Mouse (Mus musculus): ENCODE measurements around the gene Fggy. TPM values are rescaled to one million over a fixed set of nuclear protein-coding genes. Genes with fewer than 3 reads are reported as not detected.

Gene Fggy
- polyA plus RNA-seq, 1 experiment = 10.8 TPM

DNA sequence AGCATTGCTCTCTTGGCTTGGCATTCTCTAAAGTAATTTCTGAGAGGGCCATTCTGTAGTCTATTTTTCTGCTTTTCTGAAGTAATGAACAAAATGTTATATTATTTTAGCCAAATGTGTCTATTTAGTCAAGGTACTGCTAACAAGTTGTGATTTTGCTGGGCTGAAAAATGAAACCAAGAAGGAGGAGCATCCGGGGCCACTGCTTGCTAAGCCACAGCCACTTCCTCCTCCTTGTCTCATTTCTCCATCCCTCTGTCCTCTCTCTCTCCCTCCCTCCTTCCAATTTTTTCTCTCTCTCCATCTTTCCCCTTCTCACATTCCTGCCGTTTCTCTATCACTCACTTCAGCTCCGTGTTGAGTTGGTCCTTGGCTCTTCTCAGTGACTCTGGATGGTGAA is 67.4 kb downstream of the Fggy start:
- Histone ChIP-seq H3K36me3 (ENCODE audit: control insufficient read depth, insufficient read depth) (no peaks in the 10 kb centered on the region), H3K27me3 (ENCODE audit: control insufficient read depth, insufficient read depth, insufficient read length) (no peaks in the 10 kb centered on the region), H3K79me2 (ENCODE audit: control insufficient read depth, insufficient read depth) (no peaks in the 10 kb centered on the region), H3K79me3 (ENCODE audit: low read depth) (no peaks in the 10 kb centered on the region), H3K4me3 (ENCODE audit: insufficient read depth, poor library complexity, severe bottlenecking) (no peak overlapping the region), H3ac (ENCODE audit: control insufficient read depth, insufficient read length, low read depth) (no peak overlapping the region)
- TF ChIP-seq MYOD1 (IDR thresholded peaks at IDR 0.05; ENCODE audit: control insufficient read depth, insufficient read length, low read depth) (no peak), USF1 (IDR thresholded peaks at IDR 0.05; ENCODE audit: low read depth) (no peak), CEBPB (IDR thresholded peaks at IDR 0.05; ENCODE audit: low read depth) (no peak), MAX (IDR thresholded peaks at IDR 0.05) (no peak), FOSL1 (IDR thresholded peaks at IDR 0.05; ENCODE audit: insufficient read depth, low read length, poor library complexity, severe bottlenecking) (no peak), CTCF (IDR thresholded peaks at IDR 0.05; ENCODE audit: control insufficient read depth, insufficient read depth, insufficient read length) (no peak), MYOG (IDR thresholded peaks at IDR 0.05; ENCODE audit: control insufficient read depth, extremely low read depth, insufficient read length) (no peak)

DNA sequence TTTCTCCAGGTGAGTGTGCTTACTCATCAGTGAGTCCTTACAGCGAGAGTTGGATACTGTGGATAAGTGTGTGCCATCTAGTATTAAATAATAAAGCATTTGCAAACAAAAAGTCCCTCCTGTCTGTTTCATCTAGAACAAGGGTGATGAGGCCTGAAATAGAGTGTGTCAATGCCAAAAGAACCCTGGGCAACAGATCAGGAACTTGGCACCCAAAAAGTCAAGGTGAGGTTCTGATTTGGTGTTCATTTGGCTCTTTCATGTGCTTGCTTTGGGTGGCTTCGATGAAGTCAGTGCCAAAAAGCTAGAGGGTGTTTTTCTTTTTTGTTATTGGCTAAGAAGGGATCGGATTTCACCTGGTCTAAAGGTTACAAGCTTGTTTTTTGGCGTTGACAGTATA is 68.3 kb downstream of the Fggy start:
- no peaks in the 10 kb centered on the region for H3K27me3 ChIP-seq (ENCODE audit: control insufficient read depth, insufficient read depth, insufficient read length)
- TF ChIP-seq USF1 (IDR thresholded peaks at IDR 0.05; ENCODE audit: low read depth) = no peak
- TF ChIP-seq MYOG (IDR thresholded peaks at IDR 0.05; ENCODE audit: control insufficient read depth, extremely low read depth, insufficient read length) = no peak
- no peak for TF ChIP-seq CEBPB (IDR thresholded peaks at IDR 0.05; ENCODE audit: low read depth)
- no peak for TF ChIP-seq CTCF (IDR thresholded peaks at IDR 0.05; ENCODE audit: control insufficient read depth, insufficient read depth, insufficient read length)
- TF ChIP-seq MAX (IDR thresholded peaks at IDR 0.05) = no peak
- TF ChIP-seq MYOD1 (IDR thresholded peaks at IDR 0.05; ENCODE audit: control insufficient read depth, insufficient read length, low read depth) = no peak
- no peak for TF ChIP-seq FOSL1 (IDR thresholded peaks at IDR 0.05; ENCODE audit: insufficient read depth, low read length, poor library complexity, severe bottlenecking)
- no peaks in the 10 kb centered on the region for H3K36me3 ChIP-seq (ENCODE audit: control insufficient read depth, insufficient read depth)
- no peaks in the 10 kb centered on the region for H3K79me2 ChIP-seq (ENCODE audit: control insufficient read depth, insufficient read depth)
- no peak overlapping the region for H3K4me3 ChIP-seq (ENCODE audit: insufficient read depth, poor library complexity, severe bottlenecking)
- no peak overlapping the region for H3ac ChIP-seq (ENCODE audit: control insufficient read depth, insufficient read length, low read depth)
- no peaks in the 10 kb centered on the region for H3K79me3 ChIP-seq (ENCODE audit: low read depth)

DNA sequence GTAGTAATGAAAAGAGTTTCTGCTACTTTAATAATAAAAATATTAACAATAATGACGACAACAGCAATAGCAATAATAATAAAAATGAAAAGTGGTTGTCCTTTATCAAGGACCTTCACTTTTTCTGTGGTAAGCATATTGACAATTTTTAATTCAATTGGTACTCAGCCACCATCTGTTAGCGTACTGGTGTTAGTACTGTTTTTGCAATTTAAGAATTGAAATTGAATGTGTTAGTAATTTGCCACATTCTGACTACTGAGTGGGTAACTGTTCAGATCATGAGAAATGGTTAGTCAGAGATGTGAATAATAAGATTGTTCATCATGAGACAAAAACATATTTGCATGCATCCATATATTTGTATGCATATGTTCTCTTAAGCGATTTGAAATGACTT is 68.9 kb downstream of the Fggy start:
- Histone ChIP-seq H3K36me3 (ENCODE audit: control insufficient read depth, insufficient read depth) (no peaks in the 10 kb centered on the region), H3K27me3 (ENCODE audit: control insufficient read depth, insufficient read depth, insufficient read length) (no peaks in the 10 kb centered on the region), H3K79me2 (ENCODE audit: control insufficient read depth, insufficient read depth) (no peaks in the 10 kb centered on the region), H3K4me3 (ENCODE audit: insufficient read depth, poor library complexity, severe bottlenecking) (no peak overlapping the region), H3K79me3 (ENCODE audit: low read depth) (no peaks in the 10 kb centered on the region), H3ac (ENCODE audit: control insufficient read depth, insufficient read length, low read depth) (no peak overlapping the region)
- TF ChIP-seq MAX (IDR thresholded peaks at IDR 0.05) (no peak), FOSL1 (IDR thresholded peaks at IDR 0.05; ENCODE audit: insufficient read depth, low read length, poor library complexity, severe bottlenecking) (no peak), MYOD1 (IDR thresholded peaks at IDR 0.05; ENCODE audit: control insufficient read depth, insufficient read length, low read depth) (no peak), MYOG (IDR thresholded peaks at IDR 0.05; ENCODE audit: control insufficient read depth, extremely low read depth, insufficient read length) (no peak)

DNA sequence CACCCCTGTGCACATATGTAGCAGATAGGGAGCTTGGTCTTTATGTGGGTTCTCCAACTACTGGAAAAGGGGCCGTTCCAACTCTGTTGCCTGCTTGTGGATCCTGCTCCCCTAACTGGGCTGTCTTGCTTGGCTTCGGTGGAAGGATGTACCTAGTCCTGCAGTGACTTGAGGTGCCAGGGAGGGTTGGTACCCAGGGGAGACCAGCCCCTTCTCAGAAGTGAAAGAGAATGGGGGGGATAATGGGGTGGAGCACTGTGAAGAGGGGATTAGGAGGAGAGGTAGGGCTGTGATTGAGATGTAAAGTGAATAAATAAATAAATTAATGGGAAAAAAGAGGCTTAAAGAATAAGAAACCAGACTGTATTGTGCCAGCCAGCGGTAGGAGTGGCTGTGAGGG is 77.6 kb downstream of the Fggy start:
- H3K36me3 ChIP-seq (ENCODE audit: control insufficient read depth, insufficient read depth) = no peaks in the 10 kb centered on the region
- no peak for TF ChIP-seq MYOD1 (IDR thresholded peaks at IDR 0.05; ENCODE audit: control insufficient read depth, insufficient read length, low read depth)
- no peak for TF ChIP-seq MAX (IDR thresholded peaks at IDR 0.05)
- no peak for TF ChIP-seq CTCF (IDR thresholded peaks at IDR 0.05; ENCODE audit: control insufficient read depth, insufficient read depth, insufficient read length)
- no peak for TF ChIP-seq CEBPB (IDR thresholded peaks at IDR 0.05; ENCODE audit: low read depth)
- no peak for TF ChIP-seq FOSL1 (IDR thresholded peaks at IDR 0.05; ENCODE audit: insufficient read depth, low read length, poor library complexity, severe bottlenecking)
- no peak for TF ChIP-seq USF1 (IDR thresholded peaks at IDR 0.05; ENCODE audit: low read depth)
- no peak for TF ChIP-seq MYOG (IDR thresholded peaks at IDR 0.05; ENCODE audit: control insufficient read depth, extremely low read depth, insufficient read length)
- H3ac ChIP-seq (ENCODE audit: control insufficient read depth, insufficient read length, low read depth) = no peak overlapping the region
- H3K27me3 ChIP-seq (ENCODE audit: control insufficient read depth, insufficient read depth, insufficient read length) = no peaks in the 10 kb centered on the region
- no peak overlapping the region for H3K4me3 ChIP-seq (ENCODE audit: insufficient read depth, poor library complexity, severe bottlenecking)
- no peaks in the 10 kb centered on the region for H3K79me3 ChIP-seq (ENCODE audit: low read depth)
- H3K79me2 ChIP-seq (ENCODE audit: control insufficient read depth, insufficient read depth) = no peaks in the 10 kb centered on the region

DNA sequence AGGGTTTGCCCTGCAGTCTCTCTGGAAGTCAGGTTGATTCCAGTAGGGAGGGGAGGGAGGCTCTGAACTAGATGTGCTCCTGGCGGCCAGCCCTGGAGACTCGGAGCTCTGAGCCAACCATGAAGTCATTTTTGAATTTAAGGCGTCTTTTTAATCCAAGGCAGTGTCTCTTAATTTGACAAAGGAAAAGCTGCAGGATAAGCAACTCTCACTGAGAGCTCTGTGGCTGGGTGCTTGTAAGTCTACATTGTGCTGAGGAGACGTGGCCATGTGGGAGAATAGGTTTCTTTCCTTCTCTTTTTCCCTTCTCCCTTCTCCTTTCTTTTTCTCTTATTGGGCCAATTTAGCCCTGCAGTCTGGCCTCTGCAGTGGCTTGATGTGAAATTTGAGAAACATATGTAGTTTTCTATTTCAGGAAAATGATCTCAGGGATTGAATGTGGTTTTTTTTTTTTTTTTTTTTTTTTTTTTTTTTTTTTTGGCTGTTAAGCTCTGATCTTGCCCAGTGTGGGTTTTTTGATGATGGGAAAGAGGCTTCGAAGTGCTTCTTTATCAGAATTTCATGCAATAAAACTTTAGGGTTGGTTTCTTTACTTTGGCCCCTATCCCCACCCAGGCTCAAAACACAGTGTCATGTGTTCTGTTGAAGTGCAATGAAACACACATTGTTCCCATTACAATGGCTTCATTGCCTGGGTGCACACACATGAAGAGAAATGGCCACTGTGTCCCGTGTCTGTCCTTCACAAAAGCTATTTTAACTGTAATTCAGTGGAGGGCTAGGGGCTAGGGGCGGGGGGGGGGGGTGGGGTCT is 79.8 kb downstream of the Fggy start:
- H3K27me3 ChIP-seq (ENCODE audit: control insufficient read depth, insufficient read depth, insufficient read length) = no peaks in the 10 kb centered on the region
- no peaks in the 10 kb centered on the region for H3K79me3 ChIP-seq (ENCODE audit: low read depth)
- TF ChIP-seq USF1 (IDR thresholded peaks at IDR 0.05; ENCODE audit: low read depth) (no peak), CTCF (IDR thresholded peaks at IDR 0.05; ENCODE audit: control insufficient read depth, insufficient read depth, insufficient read length) (no peak), CEBPB (IDR thresholded peaks at IDR 0.05; ENCODE audit: low read depth) (no peak), MYOD1 (IDR thresholded peaks at IDR 0.05; ENCODE audit: control insufficient read depth, insufficient read length, low read depth) (no peak), MYOG (IDR thresholded peaks at IDR 0.05; ENCODE audit: control insufficient read depth, extremely low read depth, insufficient read length) (no peak), FOSL1 (IDR thresholded peaks at IDR 0.05; ENCODE audit: insufficient read depth, low read length, poor library complexity, severe bottlenecking) (no peak), MAX (IDR thresholded peaks at IDR 0.05) (no peak)
- no peaks in the 10 kb centered on the region for H3K36me3 ChIP-seq (ENCODE audit: control insufficient read depth, insufficient read depth)
- no peak overlapping the region for H3K4me3 ChIP-seq (ENCODE audit: insufficient read depth, poor library complexity, severe bottlenecking)
- H3K79me2 ChIP-seq (ENCODE audit: control insufficient read depth, insufficient read depth) = no peaks in the 10 kb centered on the region
- H3ac ChIP-seq (ENCODE audit: control insufficient read depth, insufficient read length, low read depth) = peak overlapping the region; percentile 50
